Mouse (Mus musculus) forebrain, embryonic 15.5 days (tissue): ENCODE results near the gene Baiap3. TPM values are rescaled to one million over a fixed set of nuclear protein-coding genes. Genes with fewer than 3 reads are reported as not detected.

Experiments
- ATAC-seq: fragments of 200-750 bp; cut with Nextera tagmentation; replicated peaks from 2 replicates; pipeline ENCODE4 v1.8.0; 2017; ENCODE audit warnings: mild to moderate bottlenecking, moderate TSS enrichment, moderate library complexity
- H3K27ac ChIP-seq: fragments of 300-500 bp; sonication (generic); replicated peaks from 2 replicates; pipeline ENCODE4 v1.5.1; 2015; ENCODE audit warnings: mild to moderate bottlenecking, inconsistent platforms
- H3K27me3 ChIP-seq: fragments of 300-500 bp; sonication (generic); 2 replicates; pipeline ENCODE4 v1.6.1; 2015; ENCODE audit warnings: inconsistent platforms
- H3K36me3 ChIP-seq: fragments of 300-500 bp; sonication (generic); 2 replicates; pipeline ENCODE4 v1.6.1; 2015; ENCODE audit warnings: mild to moderate bottlenecking, inconsistent platforms
- H3K4me1 ChIP-seq: fragments of 300-500 bp; sonication (generic); 2 replicates; pipeline ENCODE4 v1.6.1; 2015; ENCODE audit warnings: inconsistent platforms
- H3K4me2 ChIP-seq: fragments of 300-500 bp; sonication (generic); replicated peaks from 2 replicates; pipeline ENCODE4 v1.6.1; 2015; ENCODE audit warnings: mild to moderate bottlenecking, inconsistent platforms
- H3K4me3 ChIP-seq: fragments of 300-500 bp; sonication (generic); 2 replicates; pipeline ENCODE4 v1.5.1; 2015; ENCODE audit warnings: mild to moderate bottlenecking, inconsistent platforms
- H3K9ac ChIP-seq: fragments of 300-500 bp; sonication (generic); replicated peaks from 2 replicates; pipeline ENCODE4 v1.6.1; 2015; ENCODE audit warnings: mild to moderate bottlenecking, inconsistent platforms
- H3K9me3 ChIP-seq: fragments of 300-500 bp; sonication (generic); 2 replicates; pipeline ENCODE4 v1.6.1; 2016; ENCODE audit warnings: inconsistent platforms
- whole genome bisulfite sequencing: fragments of 180-500 bp; shearing (Covaris S2); methylation state at CpG from one replicate; pipeline ENCODE4 v1.1.7; 2015; ENCODE audit warnings: mixed read lengths; 5-methylcytosine and 5-hydroxymethylcytosine counted together
- polyA plus RNA-seq: library from polyadenylated mRNA; unstranded; fragments of >200 nt; fragmentation: Nextera tagmentation; extraction: Ambion mirVana; gene quantifications from 2 replicates; pipeline ENCODE4 v1.2.1, GENCODE M21; 2015

The Baiap3 gene
- polyA plus RNA-seq, 1 experiment from 2014 or later: 10.1 TPM

DNA sequence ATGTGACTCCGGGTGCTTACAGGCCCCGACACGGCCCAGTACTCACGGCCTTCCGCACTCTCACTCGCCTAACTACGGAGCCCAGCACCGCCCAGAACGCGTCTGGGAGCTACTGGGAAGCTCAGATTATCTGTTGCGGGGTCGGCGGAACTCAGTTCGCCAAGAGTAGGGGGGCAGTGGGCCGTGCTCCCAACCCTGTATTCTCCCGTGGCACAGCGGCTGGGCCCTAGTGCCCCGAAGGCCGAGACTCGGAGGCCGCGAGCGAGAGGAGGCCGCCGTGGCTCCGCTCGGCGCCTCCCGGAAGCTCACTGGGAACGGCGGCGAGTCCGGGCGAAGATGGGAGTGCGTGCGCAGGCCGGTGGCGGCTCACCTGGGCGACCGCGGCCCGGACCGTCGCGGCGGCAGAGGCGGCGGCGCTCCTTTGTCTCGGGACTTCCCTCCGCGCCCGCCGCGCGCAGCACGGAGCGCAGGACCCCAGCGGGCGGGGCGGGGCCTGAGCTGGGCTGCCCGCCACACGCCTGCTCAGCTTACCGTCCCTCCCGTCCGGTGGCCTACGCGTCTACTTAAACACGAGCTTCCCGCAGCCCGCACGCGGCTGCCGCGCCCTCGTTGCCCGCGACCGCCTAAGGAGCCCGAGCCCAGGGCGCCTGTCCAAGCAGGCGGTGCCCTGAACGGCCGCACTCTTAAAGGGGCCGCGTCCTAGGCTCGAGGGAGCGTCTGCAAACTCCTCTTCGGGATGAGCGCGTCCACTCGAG is 17.0 kb upstream of the Baiap3 start:
- WGBS: under 1% methylated on average over 91 of the region's 92 CpGs
- ATAC-seq: peak; percentile 94
- H3K4me1 ChIP-seq: peaks cover 35% of the 10 kb centered on the region

DNA sequence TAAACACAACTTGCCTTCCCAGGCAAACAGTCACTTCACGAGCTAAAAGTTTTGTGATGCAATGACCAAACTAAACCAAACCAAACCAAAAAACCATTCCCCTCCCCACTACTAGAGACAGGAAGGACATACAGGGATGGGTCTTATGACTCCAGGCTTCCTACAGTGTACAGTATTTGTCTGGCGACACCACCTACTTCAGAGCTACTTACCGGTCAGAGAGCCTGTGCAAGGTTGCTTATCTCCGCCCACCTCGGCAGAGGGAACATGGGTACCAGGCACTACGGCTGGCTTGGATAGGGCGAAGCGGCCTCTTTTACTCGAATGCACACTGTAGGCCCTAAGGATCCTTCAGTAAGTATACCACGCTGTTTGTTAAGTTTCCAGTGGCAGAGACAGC is 16.2 kb upstream of the Baiap3 start:
- Histone ChIP-seq H3K27me3 (no peaks in the 10 kb centered on the region), H3K36me3 (peaks cover 23% of the 10 kb centered on the region), H3K9ac (peak overlapping the region; percentile 88), H3K9me3 (no peaks in the 10 kb centered on the region), H3K4me1 (peaks cover 35% of the 10 kb centered on the region), H3K4me3 (peak overlapping the region; percentile 69), H3K27ac (peak overlapping the region; percentile 98), H3K4me2 (peak overlapping the region; percentile 93)
- WGBS: 0% methylated on average over 10 of the region's 10 CpGs
- no peak for ATAC-seq

More for the DNA sequence above, 17.0 kb upstream of the Baiap3 start:
- Histone ChIP-seq H3K9ac (peak overlapping the region; percentile 88), H3K9me3 (no peaks in the 10 kb centered on the region), H3K27me3 (no peaks in the 10 kb centered on the region), H3K4me2 (peak overlapping the region; percentile 93), H3K36me3 (peaks cover 15% of the 10 kb centered on the region), H3K27ac (peak overlapping the region; percentile 98), H3K4me3 (peak overlapping the region; percentile 69)

- Histone ChIP-seq H3K4me1 (peaks cover 35% of the 10 kb centered on the region), H3K36me3 (peaks cover 37% of the 10 kb centered on the region), H3K27me3 (no peaks in the 10 kb centered on the region), H3K27ac (no peak overlapping the region), H3K9me3 (no peaks in the 10 kb centered on the region), H3K4me2 (peak overlapping the region; percentile 93), H3K9ac (no peak overlapping the region), H3K4me3 (peak overlapping the region; percentile 69)
- ATAC-seq: no peak
- WGBS: 91% methylated on average over 2 of the region's 2 CpGs
These were observed 14.7 kb upstream of the Baiap3 start for GRCm38 (mm10) chr17:25270795-25271335.

- Histone ChIP-seq H3K9ac (no peak overlapping the region), H3K36me3 (peaks cover 76% of the 10 kb centered on the region)
- no peak for ATAC-seq
These were observed 8.3 kb upstream of the Baiap3 start for GRCm38 (mm10) chr17:25264453-25264852.

DNA sequence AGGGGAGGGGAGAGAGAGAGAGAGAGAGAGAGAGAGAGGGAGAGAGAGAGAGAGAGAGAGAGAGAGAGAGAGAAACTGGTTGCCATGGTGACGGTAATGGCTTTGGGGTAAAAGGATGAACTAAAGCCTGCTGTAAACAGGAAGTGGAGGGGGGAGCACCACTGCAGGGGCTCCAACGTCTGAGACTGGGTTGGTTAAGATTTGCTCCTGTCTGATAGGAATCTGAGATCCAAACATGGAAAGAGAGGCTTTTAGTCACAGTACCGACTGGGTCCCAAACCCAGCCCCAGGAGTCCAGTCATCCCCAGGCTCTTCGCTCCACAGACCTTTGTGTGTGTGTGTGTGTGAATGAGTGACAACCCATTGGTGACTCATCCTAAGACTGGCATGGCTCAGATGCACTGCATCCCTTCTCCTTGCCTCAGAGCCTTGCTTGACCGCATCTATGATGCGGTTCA is 1.7 kb upstream of the Baiap3 start:
- peaks cover 19% of the 10 kb centered on the region for H3K4me1 ChIP-seq
- no peak overlapping the region for H3K9ac ChIP-seq
- H3K27ac ChIP-seq: no peak overlapping the region
- H3K4me2 ChIP-seq: no peak overlapping the region
- H3K27me3 ChIP-seq: peaks cover 23% of the 10 kb centered on the region
- H3K9me3 ChIP-seq: no peaks in the 10 kb centered on the region
- no peak overlapping the region for H3K4me3 ChIP-seq
- peaks cover 20% of the 10 kb centered on the region for H3K36me3 ChIP-seq
- 60% methylated on average over 6 of the region's 6 CpGs for WGBS
- ATAC-seq: no peak

More at GRCm38 (mm10) chr17:25264453-25264852, 8.3 kb upstream of the Baiap3 start:
- H3K27me3 ChIP-seq: no peaks in the 10 kb centered on the region
- H3K4me1 ChIP-seq: peaks cover 1% of the 10 kb centered on the region; the same call in 1 of the 2 replicates
- H3K27ac ChIP-seq: no peak overlapping the region
- 65% methylated on average over 3 of the region's 3 CpGs for WGBS
- no peak overlapping the region for H3K4me3 ChIP-seq
- H3K9me3 ChIP-seq: no peaks in the 10 kb centered on the region
- H3K4me2 ChIP-seq: no peak overlapping the region

DNA sequence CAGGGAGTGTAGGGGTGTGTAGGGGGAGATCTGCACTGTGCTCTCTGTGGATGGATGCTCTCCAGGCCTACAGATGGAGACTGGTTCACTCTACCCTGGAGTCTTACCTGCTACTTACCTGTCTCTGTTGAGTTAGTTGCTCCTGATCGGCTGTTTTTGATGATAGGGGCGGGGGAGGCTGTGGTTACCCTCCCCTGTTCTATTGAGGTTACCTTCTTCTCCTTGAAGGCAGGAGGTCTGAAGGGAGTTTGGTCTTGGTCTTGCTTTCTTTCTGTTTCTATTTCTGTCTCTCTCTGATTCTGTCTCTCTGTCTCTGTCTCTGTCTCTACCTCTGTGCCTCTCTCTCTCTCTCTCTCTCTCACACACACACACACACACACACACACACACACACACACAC is 1.1 kb downstream of the Baiap3 start:
- no peak for ATAC-seq
- Histone ChIP-seq H3K4me3 (no peak overlapping the region), H3K27me3 (peaks cover 23% of the 10 kb centered on the region), H3K9ac (no peak overlapping the region), H3K27ac (no peak overlapping the region), H3K36me3 (peaks cover 12% of the 10 kb centered on the region), H3K4me1 (peaks cover 19% of the 10 kb centered on the region), H3K9me3 (no peaks in the 10 kb centered on the region), H3K4me2 (no peak overlapping the region)
- 72% methylated on average over 2 of the region's 2 CpGs for WGBS

DNA sequence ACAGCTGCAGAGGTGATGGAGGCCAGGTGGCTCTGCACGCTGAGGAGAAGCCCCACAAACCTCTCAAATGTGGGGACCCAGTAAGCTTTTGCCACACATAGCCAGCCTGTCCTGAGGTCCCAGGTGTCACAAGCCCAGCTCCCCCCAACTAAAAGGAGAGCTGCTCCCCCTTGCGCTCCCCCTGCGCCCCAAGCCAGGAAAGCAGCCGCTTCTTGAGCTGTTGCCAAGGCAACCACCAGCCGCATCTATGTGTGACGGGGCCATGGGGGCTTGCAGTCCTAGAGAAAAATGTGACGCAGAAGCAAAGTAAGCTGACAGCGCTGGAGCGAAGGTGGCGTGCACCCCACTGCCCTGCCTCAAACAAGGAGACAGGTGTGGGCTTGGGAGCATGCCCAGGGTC is 2.4 kb downstream of the Baiap3 start:
- Histone ChIP-seq H3K27me3 (peaks cover 23% of the 10 kb centered on the region), H3K4me1 (peaks cover 19% of the 10 kb centered on the region), H3K4me2 (peak overlapping the region; percentile 14; the same call in 1 of the 2 replicates), H3K9ac (no peak overlapping the region), H3K36me3 (no peaks in the 10 kb centered on the region), H3K9me3 (no peaks in the 10 kb centered on the region), H3K27ac (peak overlapping the region; percentile 75), H3K4me3 (no peak overlapping the region)
- WGBS: 14% methylated on average over 10 of the region's 10 CpGs
- no peak; the same call in 1 of the 2 replicates for ATAC-seq

- 0 out of 2 replicates have a peak, but pooled peaks have one; percentile 55 for ATAC-seq
- Histone ChIP-seq H3K4me3 (no peak overlapping the region), H3K4me2 (no peak overlapping the region), H3K27ac (peak overlapping the region; percentile 75), H3K9me3 (no peaks in the 10 kb centered on the region), H3K4me1 (peaks cover 19% of the 10 kb centered on the region), H3K9ac (no peak overlapping the region), H3K36me3 (no peaks in the 10 kb centered on the region), H3K27me3 (peaks cover 23% of the 10 kb centered on the region)
- 27% methylated on average over 3 of the region's 3 CpGs for WGBS
These were observed 3.5 kb downstream of the Baiap3 start for GRCm38 (mm10) chr17:25252643-25253042.

- no peak overlapping the region for H3K4me2 ChIP-seq
- H3K27me3 ChIP-seq: peaks cover 8% of the 10 kb centered on the region
- no peak overlapping the region for H3K4me3 ChIP-seq
- no peak overlapping the region for H3K9ac ChIP-seq
- ATAC-seq: no peak
- H3K9me3 ChIP-seq: no peaks in the 10 kb centered on the region
- H3K36me3 ChIP-seq: no peaks in the 10 kb centered on the region
- H3K27ac ChIP-seq: no peak overlapping the region
- peaks cover 9% of the 10 kb centered on the region for H3K4me1 ChIP-seq
- 71% methylated on average over 8 of the region's 8 CpGs for WGBS
These were observed 5.9 kb downstream of the Baiap3 start for GRCm38 (mm10) chr17:25250181-25250835.

GRCm38 (mm10) chr17:25248033-25248750 is 8.0 kb downstream of the Baiap3 start:
- 84% methylated on average over 18 of the region's 18 CpGs for WGBS

GRCm38 (mm10) chr17:25244239-25244638 is 11.9 kb downstream of the Baiap3 start:
- Histone ChIP-seq H3K9ac (no peak overlapping the region), H3K27me3 (no peaks in the 10 kb centered on the region), H3K27ac (no peak overlapping the region), H3K4me2 (no peak overlapping the region), H3K9me3 (no peaks in the 10 kb centered on the region), H3K4me1 (peaks cover 16% of the 10 kb centered on the region), H3K36me3 (peaks cover 26% of the 10 kb centered on the region), H3K4me3 (no peak overlapping the region)
- WGBS: 92% methylated on average over 16 of the region's 16 CpGs
- ATAC-seq: no peak

More at GRCm38 (mm10) chr17:25248033-25248750, 8.0 kb downstream of the Baiap3 start:
- H3K9me3 ChIP-seq: no peaks in the 10 kb centered on the region
- no peaks in the 10 kb centered on the region for H3K4me1 ChIP-seq
- H3K27me3 ChIP-seq: no peaks in the 10 kb centered on the region
- no peak overlapping the region for H3K9ac ChIP-seq
- no peak overlapping the region for H3K4me3 ChIP-seq
- H3K4me2 ChIP-seq: no peak overlapping the region
- no peak for ATAC-seq
- peaks cover 15% of the 10 kb centered on the region for H3K36me3 ChIP-seq
- no peak overlapping the region for H3K27ac ChIP-seq
